Mouse (Mus musculus) spleen, postnatal 4 days (tissue): ENCODE measurements around the gene Frmd4a.
"Not testable (repeated sequence)": the region's sequence is repeated elsewhere in the genome, so short reads cannot be mapped to it uniquely, and the experiment has no call there.

Experiments used
- DNase-seq, 2 experiments: peaks; one replicate each; pipeline ENCODE4 v3.0.0; 2022; ENCODE audit warnings: low spot score in 2 of 2

The Frmd4a gene

DNA sequence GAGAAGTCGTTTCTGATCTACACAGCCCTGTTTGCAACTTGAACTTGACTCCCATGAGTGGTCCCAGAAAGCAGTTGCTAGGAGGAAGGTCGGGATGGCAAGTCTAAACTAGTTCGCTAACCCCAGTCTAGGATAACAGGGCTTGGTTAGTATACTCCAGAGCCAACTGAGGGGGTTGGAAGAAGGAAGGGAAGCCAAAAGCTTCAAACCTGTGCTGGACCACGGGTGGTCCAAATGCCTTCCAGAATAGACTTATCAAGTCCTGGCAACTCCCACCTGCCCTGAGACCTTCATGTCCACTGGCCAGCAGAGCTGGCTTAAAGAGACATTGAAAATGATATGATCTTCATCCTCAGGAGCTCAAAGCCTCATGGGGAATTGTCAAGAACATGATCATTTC lies 318.4 kb downstream of the Frmd4a start:
- no peak for DNase-seq

DNA sequence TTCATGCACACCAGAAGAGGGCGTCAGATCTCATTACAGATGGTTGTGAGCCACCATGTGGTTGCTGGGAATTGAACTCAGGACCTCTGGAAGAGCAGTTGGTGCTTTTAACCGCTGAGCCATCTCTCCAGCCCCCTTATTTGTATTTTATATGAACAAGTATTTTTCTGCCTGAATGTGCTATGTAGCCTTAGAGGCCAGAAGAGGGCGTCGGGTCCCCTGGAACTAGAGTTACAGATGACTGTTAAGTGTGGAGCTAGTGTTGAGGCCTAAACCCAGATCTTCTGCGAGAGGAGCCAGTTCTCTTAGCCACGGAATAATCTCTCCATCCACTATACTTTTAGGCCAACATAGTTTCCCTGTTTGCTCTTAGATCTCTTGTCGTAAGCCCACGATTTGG lies 320.8 kb downstream of the Frmd4a start:
- not testable (repeated sequence) for DNase-seq

DNA sequence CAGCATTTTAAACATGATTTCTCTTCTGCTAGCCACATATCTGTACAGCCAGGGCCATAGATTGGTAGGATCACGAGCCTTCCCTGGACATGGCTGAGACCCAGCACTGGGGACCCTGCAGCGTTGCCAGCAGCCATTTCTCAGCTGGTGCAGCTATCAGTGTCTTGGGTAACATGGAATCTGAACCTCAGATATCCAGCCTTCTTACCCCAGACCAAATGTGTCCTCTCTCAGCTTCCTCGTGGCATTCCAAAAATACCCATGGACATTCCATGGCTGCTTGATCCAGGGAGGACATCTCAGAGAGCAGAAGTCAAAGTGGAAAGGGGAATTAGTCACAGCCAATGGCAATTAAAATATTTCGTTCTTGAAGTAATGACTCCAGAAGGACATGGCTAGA lies 321.6 kb downstream of the Frmd4a start:
- DNase-seq = no peak

DNA sequence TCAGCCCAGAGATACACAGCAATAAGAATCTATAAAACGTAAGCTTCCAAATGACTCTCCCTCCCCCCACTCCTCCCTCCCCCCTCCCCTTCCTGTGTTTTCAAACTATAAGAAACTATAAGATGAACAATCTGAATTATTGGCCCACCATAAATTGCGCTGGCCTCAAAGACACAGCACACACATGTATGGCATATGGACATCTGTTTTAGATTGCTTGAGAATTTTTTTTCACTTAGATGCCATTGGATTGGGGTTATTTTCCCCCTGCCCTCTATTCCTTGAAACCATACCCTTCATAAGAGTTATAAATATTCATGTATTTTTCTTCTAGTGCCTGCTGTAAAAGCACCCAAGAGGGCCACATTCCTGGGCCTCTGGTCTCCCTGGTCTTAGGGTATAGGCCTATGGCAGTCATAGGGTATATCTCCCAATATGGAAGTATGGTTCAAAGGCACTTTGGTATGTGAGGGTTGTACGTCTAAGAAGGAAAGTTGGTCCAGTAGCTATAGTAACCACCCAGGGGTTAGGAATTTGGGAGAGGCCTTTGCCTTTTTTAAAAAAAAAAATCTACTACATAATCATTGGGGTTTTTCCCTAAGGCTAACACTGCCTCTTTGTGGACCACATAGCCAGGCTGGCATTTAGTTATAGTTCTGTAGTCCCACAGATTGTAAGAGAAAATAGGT lies 322.2 kb downstream of the Frmd4a start:
- no peak for DNase-seq

DNA sequence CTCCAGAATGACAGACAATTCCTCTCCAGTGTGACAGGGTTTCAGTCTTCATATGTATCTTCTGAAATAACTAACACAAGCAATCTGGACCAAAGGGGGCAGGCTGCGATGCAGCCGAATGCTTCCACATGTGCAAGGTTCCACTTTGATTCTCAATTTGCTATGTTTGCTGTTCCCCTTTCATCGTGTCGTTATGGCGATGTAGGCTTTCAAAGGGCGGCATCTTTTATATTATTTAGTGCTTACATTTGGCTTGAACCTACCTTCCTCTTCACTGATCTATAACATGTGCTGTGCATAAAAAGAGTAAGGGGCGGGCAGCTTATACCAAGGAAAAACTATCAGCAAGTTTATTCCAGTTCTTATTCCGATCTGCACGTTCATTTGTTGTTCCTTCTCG lies 322.9 kb downstream of the Frmd4a start:
- no peak for DNase-seq

DNA sequence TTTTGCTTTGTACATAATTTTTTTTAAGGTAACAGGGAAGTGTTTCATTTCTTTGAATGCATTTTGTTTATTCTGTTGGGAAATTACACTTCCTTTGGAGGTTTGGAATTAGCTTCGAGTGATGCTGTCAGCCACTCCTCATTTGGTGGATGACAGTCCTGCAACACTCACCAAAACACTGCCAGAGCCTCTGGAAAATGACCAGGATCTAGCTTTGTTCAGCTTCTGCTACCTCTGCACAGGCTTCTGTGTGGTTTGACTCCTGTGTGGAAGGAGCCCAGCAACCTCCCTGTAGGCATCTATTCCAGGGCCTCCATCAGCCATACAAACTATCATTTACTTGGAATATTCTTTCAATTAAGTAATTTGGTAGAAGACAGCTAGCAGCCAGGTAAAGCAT lies 323.6 kb downstream of the Frmd4a start:
- DNase-seq = no peak

DNA sequence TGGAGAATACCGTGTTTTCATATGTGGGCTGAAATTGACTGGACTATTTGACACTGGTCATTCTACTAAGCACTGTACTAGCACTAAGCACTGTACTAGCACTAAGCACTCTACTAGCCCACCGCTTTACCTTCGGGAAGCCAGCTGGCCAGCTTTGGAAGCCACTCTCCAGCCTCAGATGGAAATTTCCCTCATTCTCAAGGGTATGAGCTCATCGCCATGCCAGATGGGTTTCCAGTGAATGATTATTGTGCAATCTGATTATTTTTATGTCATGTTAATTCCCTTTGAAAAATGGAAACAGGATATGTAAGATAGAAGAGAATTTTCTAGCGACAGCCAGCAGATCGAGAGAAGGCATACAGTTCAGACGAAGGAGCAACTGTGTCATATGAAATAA lies 324.5 kb downstream of the Frmd4a start:
- no peak for DNase-seq

DNA sequence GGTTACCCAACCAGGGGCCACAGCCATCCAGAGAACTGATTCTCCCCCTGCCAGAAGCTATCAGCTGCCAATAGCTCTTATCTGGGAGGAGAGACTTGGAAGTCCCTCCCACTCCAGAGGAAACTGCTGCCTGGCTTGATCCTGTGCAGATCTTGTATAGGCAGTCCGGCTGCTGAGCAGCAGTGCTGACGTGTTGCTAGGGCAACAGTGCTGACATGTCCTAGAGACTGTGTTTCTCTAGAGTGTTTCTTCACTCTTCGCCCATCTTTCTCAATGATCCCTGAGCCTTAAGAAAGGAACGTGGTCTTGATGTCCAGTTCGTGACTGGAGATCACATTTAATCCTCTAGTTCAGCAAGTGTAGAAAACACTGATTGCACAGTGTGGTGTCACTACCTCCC lies 326.9 kb downstream of the Frmd4a start:
- DNase-seq = no peak

DNA sequence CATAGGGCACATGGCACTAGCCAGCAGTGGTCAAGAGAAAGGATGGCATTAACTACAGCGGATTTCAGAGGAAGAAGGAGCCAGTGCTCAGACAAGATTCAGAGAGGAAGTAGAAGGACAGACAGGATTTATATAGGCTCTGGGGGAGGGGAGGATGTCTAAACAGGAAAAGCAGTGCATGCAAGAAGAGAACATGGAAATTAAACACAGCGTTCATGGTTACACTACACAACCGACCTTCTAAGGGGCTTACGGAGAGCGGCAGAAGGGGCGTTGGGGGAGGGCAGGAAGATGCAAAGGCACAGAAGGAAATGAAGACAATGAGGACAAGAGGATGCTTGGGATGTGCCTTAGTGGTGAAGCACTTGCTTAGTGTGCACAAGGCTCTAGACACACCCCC lies 328.7 kb downstream of the Frmd4a start:
- no peak for DNase-seq

DNA sequence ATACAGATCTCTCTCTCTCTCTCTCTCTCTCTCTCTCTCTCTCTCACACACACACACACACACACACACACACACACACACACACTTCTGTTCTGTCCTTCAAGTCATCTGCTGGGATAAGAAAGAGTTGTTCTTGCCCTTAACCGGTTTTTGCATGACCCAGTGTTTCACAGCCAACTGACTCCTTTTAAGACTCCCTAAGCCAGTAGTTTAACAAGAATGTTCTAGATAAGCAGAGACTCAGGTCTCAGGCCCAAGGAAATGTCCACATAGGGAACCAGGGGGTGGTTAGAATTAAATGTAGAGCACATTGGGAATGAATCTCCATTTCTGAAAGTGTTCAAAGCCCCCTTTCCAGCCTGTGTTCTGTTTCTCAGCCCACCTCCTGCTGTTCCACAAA lies 329.4 kb downstream of the Frmd4a start:
- DNase-seq = no peak

DNA sequence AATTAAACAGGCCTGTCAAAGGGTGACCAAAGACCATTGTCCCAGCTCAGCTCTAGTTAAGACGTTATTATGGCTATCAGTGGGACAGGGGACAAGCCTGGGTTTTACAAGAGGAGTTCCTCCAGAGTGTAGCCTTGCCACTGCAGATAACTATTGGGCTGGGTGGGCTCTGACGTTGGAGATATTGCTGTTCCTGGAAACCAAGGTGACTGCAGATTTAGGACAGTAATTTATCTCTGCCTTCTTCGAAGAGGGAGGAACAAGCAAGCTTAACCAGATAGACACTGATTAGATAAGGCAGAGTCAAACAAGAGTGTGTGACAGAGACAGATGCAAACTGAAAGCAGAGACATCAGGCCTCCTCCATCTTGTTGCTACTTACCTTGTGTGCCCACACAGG lies 330.3 kb downstream of the Frmd4a start:
- no peak for DNase-seq

DNA sequence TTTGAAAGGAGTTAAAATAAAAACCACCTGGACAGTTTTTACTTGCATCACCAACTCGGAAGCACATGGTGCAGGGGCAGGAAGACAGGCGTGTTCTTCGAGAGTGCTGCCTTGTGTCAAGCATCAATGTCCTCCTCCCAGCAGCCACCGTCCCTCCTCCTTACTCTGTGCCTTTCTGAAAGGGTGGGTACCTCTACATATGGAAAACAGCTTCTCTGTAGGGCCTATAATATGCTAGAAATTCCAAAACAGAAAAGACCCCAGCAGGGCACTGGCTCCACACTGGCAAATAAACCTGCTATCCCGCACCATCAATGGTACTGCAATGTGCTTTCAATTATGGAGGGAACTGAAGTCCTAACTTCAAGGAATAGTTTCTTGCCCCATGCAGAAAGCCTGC lies 331.0 kb downstream of the Frmd4a start:
- no peak for DNase-seq

DNA sequence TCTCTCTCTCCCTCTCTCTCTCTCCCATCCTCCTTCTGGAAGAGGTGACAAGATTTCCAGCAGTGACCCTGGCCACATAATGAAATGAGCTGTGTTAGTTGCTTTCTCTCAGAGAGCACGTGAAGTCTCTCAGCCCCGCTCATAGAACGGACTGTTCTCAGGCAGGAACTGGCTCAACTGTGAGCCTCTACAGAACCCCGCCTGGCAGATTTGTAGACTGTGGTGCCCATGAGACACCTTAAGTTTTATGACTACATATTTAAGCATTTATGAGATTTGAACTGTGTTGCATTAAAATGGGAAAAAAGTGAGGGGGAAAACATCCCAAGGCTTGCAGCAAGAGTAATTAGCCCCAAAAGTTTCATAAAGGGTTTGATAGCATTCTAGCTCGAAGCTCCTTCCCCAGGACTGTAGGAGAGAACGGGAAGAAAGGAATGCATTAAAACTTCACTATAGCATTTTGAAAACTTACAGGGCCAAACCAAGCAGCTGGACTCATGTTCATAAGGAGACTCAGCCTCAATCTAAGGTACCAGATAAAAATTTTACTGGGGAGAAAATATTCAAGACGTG lies 339.4 kb downstream of the Frmd4a start:
- DNase-seq = no peak

DNA sequence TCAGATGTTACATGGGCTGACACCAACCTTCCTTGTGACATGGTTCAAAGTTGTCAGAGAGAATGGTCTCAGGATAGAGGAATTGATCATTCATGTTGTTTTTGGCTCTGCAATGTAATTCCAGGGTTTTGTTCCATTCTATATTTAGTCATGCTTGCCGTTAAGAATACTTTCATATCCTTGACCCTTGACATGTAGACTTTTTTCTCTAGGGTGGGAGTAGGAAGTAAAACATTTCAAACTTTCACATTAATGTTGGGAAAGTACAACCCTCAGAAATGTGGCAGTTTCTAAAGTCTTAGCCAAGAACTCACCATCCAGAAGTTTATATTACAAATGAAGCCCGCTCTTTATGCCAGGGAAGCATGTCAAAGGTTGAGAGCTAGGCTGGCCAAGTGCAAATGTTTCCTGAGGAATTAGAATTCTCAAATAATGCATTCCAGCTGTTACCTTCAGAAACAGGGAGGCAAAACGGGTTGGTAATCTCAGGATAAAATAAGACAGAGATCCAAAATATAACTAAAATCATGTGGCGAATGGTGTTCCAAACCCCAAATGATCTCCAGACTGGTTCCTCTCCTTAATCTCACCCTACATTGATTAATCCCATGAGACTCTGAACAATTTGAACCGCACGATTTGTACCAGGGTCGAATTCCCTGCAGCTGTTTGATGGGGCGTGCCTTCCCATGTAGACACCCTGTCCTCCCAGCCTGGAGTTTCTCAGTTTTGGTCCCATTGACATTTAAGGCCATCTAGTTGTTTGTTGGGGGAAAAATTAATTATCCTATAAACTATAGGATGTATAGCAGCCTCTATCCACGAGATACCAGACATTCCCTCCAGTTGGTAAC lies 344.7 kb downstream of the Frmd4a start:
- no peak for DNase-seq

DNA sequence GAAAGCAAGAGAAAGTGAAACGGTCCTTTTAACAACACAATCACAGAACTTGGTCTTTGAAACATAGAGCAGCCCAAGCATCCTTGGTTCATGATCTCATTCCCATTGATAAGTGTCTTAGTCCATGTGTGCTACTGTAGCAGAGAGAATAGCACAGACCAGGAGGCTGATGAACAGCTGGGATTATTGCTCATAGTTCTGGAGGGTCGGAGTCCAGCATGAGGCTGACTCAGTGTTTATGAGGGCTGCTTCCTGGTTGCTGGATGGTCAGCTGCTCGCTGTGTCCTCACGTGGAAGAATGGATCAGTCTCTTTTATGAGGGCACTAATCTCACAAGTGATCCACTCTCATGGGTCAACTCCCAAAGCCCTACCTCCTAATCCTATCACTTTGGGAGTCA lies 347.4 kb downstream of the Frmd4a start:
- no peak for DNase-seq

DNA sequence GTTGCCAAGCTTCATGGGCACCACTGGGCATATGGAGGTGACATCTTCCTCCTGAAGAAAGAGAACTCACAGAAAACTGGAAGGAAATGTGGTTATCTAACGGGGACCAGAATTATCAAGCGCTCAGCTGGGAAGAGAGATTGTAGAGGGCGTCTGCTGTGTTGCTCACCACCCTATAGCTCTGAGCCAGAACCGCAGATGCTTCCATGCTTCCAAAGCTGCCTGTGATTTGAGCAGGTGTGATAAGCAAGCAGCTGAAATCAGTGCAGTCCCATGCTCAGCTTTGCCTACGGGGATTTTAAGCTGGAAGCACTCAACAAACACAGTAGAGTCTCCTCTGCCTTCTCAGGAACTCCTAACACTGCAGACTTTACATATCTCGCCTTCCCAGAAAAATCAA lies 351.0 kb downstream of the Frmd4a start:
- DNase-seq = no peak

DNA sequence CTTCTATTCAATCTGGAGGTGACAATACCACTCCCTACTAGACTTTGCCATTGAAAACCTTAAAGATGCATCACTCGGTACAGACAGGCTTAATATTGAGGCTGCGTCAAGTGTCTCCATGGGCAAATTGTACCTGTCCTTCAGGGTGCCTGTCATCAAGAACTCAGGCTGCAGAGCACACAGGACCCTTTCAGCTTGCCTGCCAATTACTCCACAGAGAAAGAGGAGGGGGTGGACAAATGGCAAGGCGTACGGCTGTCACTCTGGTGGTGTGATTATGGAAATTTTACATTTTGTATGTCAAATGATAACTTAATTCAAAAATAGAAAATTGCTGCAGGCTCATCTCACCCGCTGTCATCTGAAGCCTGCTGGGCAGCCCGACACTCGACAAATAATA lies 353.0 kb downstream of the Frmd4a start:
- no peak for DNase-seq

DNA sequence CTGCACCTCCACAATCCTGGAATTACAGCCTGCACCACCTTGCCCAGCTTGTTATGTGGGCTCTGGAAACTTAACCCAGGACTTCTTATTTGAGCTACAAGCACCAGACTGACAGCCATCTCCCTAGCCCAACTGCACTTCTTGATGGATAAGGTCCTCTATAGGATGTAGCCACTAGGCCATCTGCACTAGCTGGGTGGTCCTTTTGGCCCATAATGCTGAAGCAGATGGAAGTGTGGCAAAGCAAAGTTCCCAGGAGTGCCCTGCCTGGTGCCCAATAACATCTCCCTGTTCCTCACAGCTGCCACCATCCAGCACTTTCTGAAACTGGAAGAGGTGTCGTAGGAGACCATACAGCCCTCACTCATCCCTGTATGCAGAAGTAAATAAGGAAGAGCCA lies 353.8 kb downstream of the Frmd4a start:
- DNase-seq = no peak

DNA sequence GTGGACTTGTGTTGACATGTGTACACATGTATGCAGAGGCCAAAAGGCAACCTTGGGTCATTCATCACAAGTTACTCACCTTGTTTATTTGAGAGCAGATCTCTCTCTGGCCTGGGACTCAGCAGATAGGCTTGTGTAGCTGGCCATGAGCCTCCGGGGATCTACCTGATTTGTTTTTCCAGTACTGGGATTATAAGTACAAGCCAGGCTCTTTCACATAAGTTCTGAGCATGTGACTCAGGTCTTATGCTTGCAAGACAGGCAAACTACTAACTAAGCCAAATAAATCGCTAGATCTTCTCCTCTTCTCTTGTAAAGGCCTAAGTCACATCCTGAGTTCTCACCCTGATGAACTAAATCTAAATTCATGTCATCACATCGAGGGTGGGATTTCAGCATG lies 361.3 kb downstream of the Frmd4a start:
- DNase-seq = no peak

DNA sequence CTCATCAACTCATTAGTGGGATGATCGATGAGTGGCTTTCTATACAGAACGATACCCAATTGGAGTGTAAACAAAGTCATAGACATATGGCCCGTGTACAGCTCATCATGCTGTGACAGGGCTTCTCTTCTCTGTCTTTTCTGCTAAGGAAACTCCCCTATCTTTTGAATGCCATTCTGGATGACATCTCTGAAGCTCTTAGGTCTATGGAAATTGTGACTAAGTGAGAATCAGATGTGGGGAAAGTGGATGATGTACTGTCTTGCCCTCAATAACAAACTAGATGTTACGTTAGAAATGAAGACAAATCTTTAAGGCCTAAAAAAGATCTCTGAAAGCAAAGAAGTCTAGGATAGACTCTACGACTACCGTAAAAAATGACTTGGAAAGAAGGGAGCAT lies 362.9 kb downstream of the Frmd4a start:
- DNase-seq = no peak

DNA sequence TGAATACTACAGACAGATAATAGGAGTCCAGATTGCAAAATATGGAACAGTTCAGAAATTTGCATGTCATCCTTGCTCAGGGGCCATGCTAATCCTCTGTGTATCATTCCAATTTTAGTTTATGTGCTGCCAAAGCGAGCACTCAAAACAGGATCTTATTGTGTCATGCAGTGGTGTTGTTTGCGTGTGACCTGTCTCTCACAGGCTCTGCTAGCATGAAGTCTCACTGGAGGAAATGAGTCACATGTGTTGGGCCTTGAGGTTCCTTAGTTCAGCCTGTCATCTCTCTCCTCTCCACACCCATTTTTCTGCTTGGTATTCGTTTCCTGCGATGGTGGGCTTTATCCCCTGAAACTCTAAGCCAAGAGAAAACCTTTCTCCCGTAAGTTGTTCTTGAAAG lies 363.4 kb downstream of the Frmd4a start:
- no peak for DNase-seq

DNA sequence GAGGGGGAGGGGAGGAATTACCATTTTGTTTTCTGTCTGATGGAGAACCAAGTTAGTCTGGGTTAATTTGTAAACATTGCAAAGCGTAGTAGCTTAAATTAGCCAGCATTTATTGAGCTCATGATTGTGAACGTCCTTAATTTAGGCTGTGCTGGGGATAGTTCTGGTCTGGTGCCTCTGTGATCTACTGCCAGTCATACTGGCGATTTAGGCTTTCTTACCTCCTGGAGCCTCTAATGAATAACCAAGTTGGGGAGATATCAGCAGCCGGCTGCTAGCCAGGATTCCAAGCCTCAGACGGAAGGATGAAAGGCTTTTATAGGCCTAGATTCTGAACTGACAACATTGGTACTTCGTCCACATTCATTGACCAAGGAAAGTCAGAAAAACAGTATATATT lies 369.0 kb downstream of the Frmd4a start:
- no peak for DNase-seq

DNA sequence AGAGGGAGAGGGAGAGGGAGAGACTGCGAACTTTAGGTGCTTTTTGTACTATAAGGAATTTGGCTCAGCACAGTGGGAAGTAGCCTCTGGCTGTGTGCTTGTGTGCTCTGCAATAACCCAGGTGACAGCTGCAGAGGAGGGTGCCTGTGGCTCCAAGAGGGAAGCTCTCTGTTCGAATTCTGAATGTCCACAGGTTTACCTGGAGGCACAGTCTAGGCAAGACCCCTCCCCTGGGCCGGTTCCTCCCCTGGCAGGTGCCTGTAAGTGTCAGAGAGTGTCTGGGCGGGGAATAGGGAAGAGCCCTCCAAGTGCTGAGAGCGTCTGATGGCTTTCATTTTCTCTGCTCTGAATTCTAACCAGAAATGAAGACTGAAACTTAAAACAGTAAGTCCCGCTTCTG lies 371.8 kb downstream of the Frmd4a start:
- no peak for DNase-seq
